Mouse (Mus musculus): Measurements from ENCODE around the gene Tbc1d20.

DNA sequence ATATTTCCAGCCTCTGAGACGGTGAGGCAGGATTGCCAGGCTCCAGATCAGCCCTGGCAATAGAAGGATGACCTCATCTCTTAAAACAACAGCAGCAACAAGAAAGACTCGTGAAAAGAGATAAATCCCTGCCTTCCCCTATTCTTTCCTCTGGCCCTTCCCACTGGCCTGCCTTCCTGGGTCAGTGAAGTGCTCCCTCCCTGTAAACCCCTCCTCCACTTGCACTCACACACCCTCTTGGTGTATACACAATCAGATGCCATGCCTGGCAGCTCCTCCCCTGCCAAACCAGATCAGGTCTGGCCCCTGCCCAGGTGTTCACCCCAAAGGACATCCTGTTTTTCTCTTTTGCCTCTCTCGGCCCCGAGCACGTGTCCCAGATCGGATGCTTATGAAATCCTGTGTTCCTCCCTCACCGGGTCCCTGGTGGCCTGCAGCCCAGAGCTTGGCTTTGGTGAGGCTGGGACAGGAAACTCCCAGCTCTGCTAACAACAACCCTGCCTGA lies 66.7 kb downstream of the Tbc1d20 start:
- TF ChIP-seq CTCF (IDR thresholded peaks at IDR 0.05; ENCODE audit: control insufficient read depth, insufficient read depth, insufficient replicate concordance, low read depth, low read length) (no peak), POLR2A (IDR thresholded peaks at IDR 0.05; ENCODE audit: control insufficient read depth, low read depth, low read length) (no peak)
